Comparison of ENCODE assay signal across 28 mouse cellular contexts in the genomic region with DNA sequence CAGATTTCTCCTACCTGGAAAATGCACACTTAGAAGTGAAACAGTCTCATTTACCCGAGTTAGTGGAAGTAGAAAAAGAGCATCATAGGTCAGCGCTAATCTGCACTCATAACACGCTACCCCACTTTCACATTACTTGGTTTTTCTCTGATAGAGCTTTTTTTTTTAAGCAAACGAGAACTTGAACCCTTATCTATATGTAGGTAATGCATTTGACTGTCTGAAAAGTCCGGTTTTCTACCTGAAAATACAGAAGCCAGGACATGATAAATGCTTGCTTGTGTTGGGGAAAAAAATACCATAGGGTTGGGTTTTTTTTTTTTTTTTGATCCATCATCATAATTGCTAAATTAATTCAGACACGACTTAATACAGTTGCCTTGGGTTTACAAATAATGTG.
"Had no signal": no experiment of that assay in that cellular context is flagged by ENCODE, and none has a peak within 500 bp of the region (broad histone marks: within the 10 kb centered on the region; RNA-seq: fewer than 3 reads in every experiment).

No protein-coding gene starts in this region.

- H3K4me1 ChIP-seq: limb, embryonic 10.5 days; limb, embryonic 12.5 days; limb, embryonic 13.5 days; limb, embryonic 15.5 days; liver, embryonic 12.5 days; liver, embryonic 13.5 days; liver, embryonic 15.5 days; lung, embryonic 15.5 days; megakaryocyte, embryonic 14.5 days; midbrain, embryonic 12.5 days; midbrain, embryonic 13.5 days; midbrain, embryonic 15.5 days; neural tube, embryonic 12.5 days had no signal

- H3K9ac ChIP-seq: limb, embryonic 12.5 days; limb, embryonic 13.5 days; limb, embryonic 15.5 days; liver, embryonic 12.5 days; liver, embryonic 13.5 days; liver, embryonic 14.5 days; liver, embryonic 15.5 days; liver, postnatal 0 days; lung, embryonic 14.5 days; lung, embryonic 15.5 days; midbrain, embryonic 12.5 days; midbrain, embryonic 13.5 days; midbrain, embryonic 15.5 days; neural tube, embryonic 12.5 days had no signal

- H3K4me3 ChIP-seq: limb, embryonic 10.5 days; limb, embryonic 12.5 days; limb, embryonic 13.5 days; limb, embryonic 15.5 days; liver, embryonic 12.5 days; liver, embryonic 13.5 days; liver, embryonic 15.5 days; lung, embryonic 15.5 days; megakaryocyte, embryonic 14.5 days; midbrain, embryonic 10.5 days; midbrain, embryonic 12.5 days; midbrain, embryonic 13.5 days; midbrain, embryonic 15.5 days; myocyte; neural tube, embryonic 12.5 days had no signal

- H3K27ac ChIP-seq: limb, embryonic 10.5 days; limb, embryonic 12.5 days; limb, embryonic 13.5 days; limb, embryonic 15.5 days; liver, embryonic 12.5 days; liver, embryonic 13.5 days; liver, embryonic 14.5 days; liver, embryonic 15.5 days; lung, embryonic 15.5 days; macrophage; midbrain, embryonic 10.5 days; midbrain, embryonic 12.5 days; midbrain, embryonic 13.5 days; midbrain, embryonic 15.5 days; neural tube, embryonic 12.5 days had no signal

- H3K36me3 ChIP-seq: limb, embryonic 10.5 days; liver, embryonic 12.5 days; liver, embryonic 13.5 days; liver, embryonic 15.5 days; lung, embryonic 15.5 days; midbrain, embryonic 10.5 days; midbrain, embryonic 12.5 days; midbrain, embryonic 13.5 days; midbrain, embryonic 15.5 days; neural tube, embryonic 12.5 days had no signal

- DNase-seq: left cerebral cortex, postnatal 4 days; liver; liver, embryonic 13.5 days; liver, postnatal 0 days; lung, adult 18-20 months; lung, adult 2 months; lung, embryonic 14.5 days; lung, postnatal 10 days; lung, postnatal 14 days; lung, postnatal 36 days; lung, postnatal 4 days; midbrain, embryonic 14.5 days had no signal

- H3K9me3 ChIP-seq: limb, embryonic 10.5 days; limb, embryonic 12.5 days; limb, embryonic 13.5 days; limb, embryonic 15.5 days; liver, embryonic 12.5 days; liver, embryonic 13.5 days; liver, embryonic 15.5 days; lung, embryonic 15.5 days; megakaryocyte, embryonic 14.5 days; midbrain, embryonic 10.5 days; midbrain, embryonic 12.5 days; midbrain, embryonic 13.5 days; midbrain, embryonic 15.5 days; neural tube, embryonic 12.5 days had no signal

- H3K27me3 ChIP-seq: limb, embryonic 12.5 days; limb, embryonic 13.5 days; limb, embryonic 15.5 days; liver, embryonic 12.5 days; liver, embryonic 13.5 days; liver, embryonic 15.5 days; lung, embryonic 15.5 days; megakaryocyte, embryonic 14.5 days; midbrain, embryonic 12.5 days; midbrain, embryonic 13.5 days; midbrain, embryonic 15.5 days; neural tube, embryonic 12.5 days had no signal
